Mouse (Mus musculus) lung, postnatal 0 days (tissue): ENCODE data around the gene Gnaq. TPM values are rescaled to one million over a fixed set of nuclear protein-coding genes. Genes with fewer than 3 reads are reported as not detected.

ENCODE experiments used
- ATAC-seq: fragments of 200-750 bp; cut with Nextera tagmentation; 2 replicates; pipeline ENCODE4 v1.8.0; 2017; ENCODE audit warnings: moderate library complexity
- DNase-seq: peaks from one replicate; pipeline ENCODE4 v3.0.0-alpha.2; 2016; ENCODE audit warnings: low spot score
- H3K27ac ChIP-seq: fragments of 300-500 bp; sonication (generic); 2 replicates; pipeline ENCODE4 v1.5.1; 2014; ENCODE audit warnings: antibody characterized with exemption, mild to moderate bottlenecking, low read length, mixed read lengths
- H3K27me3 ChIP-seq: fragments of 300-500 bp; sonication (generic); replicated peaks from 2 replicates; pipeline ENCODE4 v1.6.1; 2014; ENCODE audit warnings: low read length, mixed read lengths; ENCODE audit not compliant: insufficient read depth
- H3K36me3 ChIP-seq: fragments of 300-500 bp; sonication (generic); 2 replicates; pipeline ENCODE4 v1.6.1; 2014; ENCODE audit warnings: low read length, mixed read lengths; ENCODE audit not compliant: insufficient read depth
- H3K4me1 ChIP-seq: fragments of 300-500 bp; sonication (generic); 2 replicates; pipeline ENCODE4 v1.6.1; 2014; ENCODE audit warnings: antibody characterized with exemption, low read depth, low read length, mixed read lengths; ENCODE audit not compliant: insufficient read depth
- H3K4me2 ChIP-seq: fragments of 300-500 bp; sonication (generic); replicated peaks from 2 replicates; pipeline ENCODE4 v1.6.1; 2014; ENCODE audit warnings: low read depth, mild to moderate bottlenecking, low read length, moderate library complexity, mixed read lengths
- H3K4me3 ChIP-seq: fragments of 300-500 bp; sonication (generic); 2 replicates; pipeline ENCODE4 v1.5.1; 2014; ENCODE audit warnings: low read depth, low read length
- H3K9ac ChIP-seq: fragments of 300-500 bp; sonication (generic); replicated peaks from 2 replicates; pipeline ENCODE4 v1.6.1; 2014; ENCODE audit warnings: low read depth, mild to moderate bottlenecking
- H3K9me3 ChIP-seq: fragments of 300-500 bp; sonication (generic); 2 replicates; pipeline ENCODE4 v1.6.1; 2016; ENCODE audit warnings: low read length, mixed read lengths
- CTCF ChIP-seq: IDR thresholded peaks from 2 replicates; pipeline ENCODE4 v1.5.1; 2016; ENCODE audit warnings: antibody characterized with exemption, mild to moderate bottlenecking
- EP300 ChIP-seq: IDR thresholded peaks from 2 replicates; pipeline ENCODE4 v1.6.1; 2016; ENCODE audit warnings: antibody characterized with exemption, mild to moderate bottlenecking, control low read depth
- WGBS: fragments of 180-500 bp; shearing (Covaris S2); extraction: QIAGEN DNeasy Blood & Tissue Kit; methylation state at CpG from one replicate; pipeline ENCODE4 v1.1.7; 2014; 5-methylcytosine and 5-hydroxymethylcytosine counted together
- polyA plus RNA-seq: library from polyadenylated mRNA; unstranded; fragments of >200 nt; fragmentation: Nextera tagmentation; extraction: Ambion mirVana; gene quantifications from 2 replicates; pipeline ENCODE4 v1.2.1, GENCODE M21; 2015

Gene Gnaq
- polyA plus RNA-seq, 1 experiment from 2014 or later = 27.6 TPM

DNA sequence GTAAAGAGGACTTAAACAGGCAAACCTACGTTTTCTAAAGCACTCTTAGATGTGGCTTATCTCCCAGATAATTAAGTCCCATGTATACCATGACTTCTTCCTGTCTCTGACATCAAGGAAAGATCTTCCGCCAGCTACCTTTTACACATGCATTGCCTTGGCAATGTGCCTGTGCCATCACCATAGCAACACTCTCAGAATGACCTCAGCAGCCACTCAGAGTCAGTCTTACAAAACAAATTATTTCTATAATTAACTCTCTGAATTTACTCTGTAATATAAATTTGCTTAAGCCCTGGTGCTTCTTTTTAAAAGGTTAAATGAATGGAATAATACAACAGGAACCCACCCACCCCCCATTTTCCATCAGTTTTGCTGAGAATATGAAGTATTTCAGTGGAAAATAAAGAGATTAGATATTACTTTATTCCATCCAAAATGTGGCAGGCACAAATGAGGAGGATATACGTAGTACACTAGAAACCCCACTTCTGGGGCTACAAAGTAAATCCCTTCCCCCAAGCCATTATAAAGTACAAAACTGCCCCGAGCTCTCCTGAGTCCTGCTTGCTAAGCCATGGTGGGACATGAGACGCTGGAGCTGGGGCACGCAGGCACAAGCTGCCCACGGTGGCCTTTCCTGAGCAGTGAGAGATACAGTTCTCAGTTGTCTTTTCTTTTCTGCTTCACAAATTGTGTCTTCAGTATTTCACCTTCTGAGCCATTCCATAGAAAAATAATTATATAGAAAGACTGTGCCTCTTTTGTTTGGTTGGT is 195.6 kb downstream of the Gnaq start:
- peak; percentile 52 for ATAC-seq
- H3K27ac ChIP-seq = peak overlapping the region; percentile 16

DNA sequence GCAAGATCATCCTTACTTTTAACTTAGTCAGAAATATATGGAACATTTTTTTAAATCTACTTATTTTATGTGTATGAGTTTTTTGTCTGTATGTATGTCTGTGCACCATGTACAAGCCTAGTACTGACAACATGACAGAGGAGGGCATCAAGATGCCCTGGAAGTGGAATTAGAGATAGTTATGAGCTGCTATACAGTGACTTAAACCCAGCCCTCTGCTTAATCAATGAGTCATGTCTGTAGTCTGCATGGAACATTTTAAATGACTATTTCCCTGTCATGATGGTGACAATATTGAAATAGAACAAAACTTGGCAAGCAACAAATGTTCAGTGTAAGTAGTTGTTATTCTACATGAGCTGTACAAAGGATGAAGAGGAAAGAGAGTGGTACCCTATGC is 196.4 kb downstream of the Gnaq start:
- Histone ChIP-seq H3K4me2 (no peak overlapping the region), H3K27ac (no peak overlapping the region), H3K27me3 (no peaks in the 10 kb centered on the region), H3K4me1 (peaks cover 16% of the 10 kb centered on the region), H3K36me3 (no peaks in the 10 kb centered on the region), H3K4me3 (no peak overlapping the region), H3K9me3 (no peaks in the 10 kb centered on the region), H3K9ac (no peak overlapping the region)
- ATAC-seq = no peak
- TF ChIP-seq CTCF (no peak), EP300 (no peak)
- DNase-seq = no peak

More for the DNA sequence above, 195.6 kb downstream of the Gnaq start:
- Histone ChIP-seq H3K36me3 (no peaks in the 10 kb centered on the region), H3K4me1 (peaks cover 16% of the 10 kb centered on the region), H3K9me3 (no peaks in the 10 kb centered on the region), H3K9ac (no peak overlapping the region), H3K27me3 (no peaks in the 10 kb centered on the region), H3K4me2 (no peak overlapping the region), H3K4me3 (no peak overlapping the region)
- WGBS = 33% methylated on average over 7 of the region's 7 CpGs
- peak; percentile 73 for DNase-seq
- TF ChIP-seq EP300 = 0 out of 2 replicates have a peak, but pooled peaks have one; percentile 34
- TF ChIP-seq CTCF = no peak

DNA sequence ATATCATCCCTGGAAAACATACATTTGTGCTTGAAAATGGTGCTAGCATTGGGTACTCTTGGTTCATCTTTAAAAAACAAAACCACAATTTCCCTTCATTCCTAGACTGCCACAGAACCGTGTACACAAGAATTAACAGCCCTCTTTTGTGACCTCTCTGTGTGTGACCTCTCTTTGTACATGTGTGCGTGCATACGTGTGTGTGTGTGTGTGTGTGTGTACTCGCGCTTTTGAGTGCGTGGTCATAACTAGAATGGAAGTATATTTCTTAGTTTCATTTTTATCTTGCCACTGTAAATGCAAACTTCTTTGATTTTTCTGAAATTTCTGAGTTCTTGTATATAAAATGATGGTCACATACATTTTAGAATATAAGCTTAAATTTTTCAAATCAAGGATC is 197.0 kb downstream of the Gnaq start:
- H3K4me3 ChIP-seq = no peak overlapping the region
- no peak for ATAC-seq
- DNase-seq = no peak
- no peak overlapping the region for H3K27ac ChIP-seq
- H3K4me2 ChIP-seq = no peak overlapping the region
- H3K9ac ChIP-seq = no peak overlapping the region
- H3K36me3 ChIP-seq = no peaks in the 10 kb centered on the region
- 81% methylated on average over 6 of the region's 6 CpGs for WGBS
- H3K4me1 ChIP-seq = peaks cover 16% of the 10 kb centered on the region
- no peak for TF ChIP-seq CTCF
- no peak for TF ChIP-seq EP300
- no peaks in the 10 kb centered on the region for H3K9me3 ChIP-seq
- H3K27me3 ChIP-seq = no peaks in the 10 kb centered on the region

DNA sequence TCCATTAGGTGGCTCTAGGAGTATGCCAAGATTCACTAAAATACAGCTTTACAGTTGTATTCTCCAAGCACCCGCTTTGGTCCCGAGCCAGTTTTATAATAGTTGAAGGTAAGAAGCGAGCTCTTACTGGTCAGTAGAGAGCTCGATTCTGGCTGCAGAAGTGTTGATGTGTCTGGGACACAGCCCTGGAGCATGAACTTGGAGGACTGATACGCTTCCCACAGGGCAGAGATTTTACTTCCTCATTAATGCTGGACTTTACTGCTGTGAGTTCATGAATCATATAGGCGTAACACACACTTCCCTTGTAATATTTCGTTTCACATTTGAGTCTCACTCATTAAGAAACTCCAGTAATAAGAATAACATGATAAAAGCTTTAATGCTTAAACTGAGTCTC is 197.5 kb downstream of the Gnaq start:
- no peak for DNase-seq
- Histone ChIP-seq H3K4me2 (no peak overlapping the region), H3K9ac (no peak overlapping the region), H3K27me3 (no peaks in the 10 kb centered on the region), H3K27ac (no peak overlapping the region), H3K36me3 (peaks cover 4% of the 10 kb centered on the region; the same call in 1 of the 2 replicates), H3K9me3 (no peaks in the 10 kb centered on the region), H3K4me3 (no peak overlapping the region), H3K4me1 (peaks cover 16% of the 10 kb centered on the region)
- 71% methylated on average over 7 of the region's 7 CpGs for WGBS
- ATAC-seq = no peak
- TF ChIP-seq EP300 (no peak), CTCF (no peak)

DNA sequence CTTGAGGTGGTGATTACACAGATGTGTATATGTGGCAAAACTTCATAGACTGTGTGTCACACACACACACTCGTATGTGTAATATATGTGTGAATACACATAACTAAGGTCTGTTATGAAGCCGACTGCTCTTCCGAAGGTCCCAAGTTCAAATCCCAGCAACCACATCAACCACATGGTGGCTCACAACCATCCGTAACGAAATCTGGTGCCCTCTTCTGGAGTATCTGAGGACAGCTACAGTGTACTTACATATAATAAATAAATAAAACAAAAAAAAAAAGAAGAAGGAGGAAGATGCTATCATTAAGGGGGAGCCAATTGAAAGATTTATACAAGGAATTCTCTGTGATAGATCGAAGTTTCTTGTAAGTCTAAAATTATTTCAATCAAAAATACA is 198.4 kb downstream of the Gnaq start:
- 92% methylated on average over 6 of the region's 6 CpGs for WGBS
- H3K9me3 ChIP-seq = no peaks in the 10 kb centered on the region
- H3K4me2 ChIP-seq = no peak overlapping the region
- peaks cover 4% of the 10 kb centered on the region; the same call in 1 of the 2 replicates for H3K36me3 ChIP-seq
- no peak overlapping the region for H3K4me3 ChIP-seq
- H3K27ac ChIP-seq = no peak overlapping the region
- H3K9ac ChIP-seq = no peak overlapping the region
- no peak for TF ChIP-seq EP300
- peak; percentile 45 for TF ChIP-seq CTCF
- H3K27me3 ChIP-seq = no peaks in the 10 kb centered on the region
- H3K4me1 ChIP-seq = peaks cover 13% of the 10 kb centered on the region
- no peak for ATAC-seq
- DNase-seq = no peak

DNA sequence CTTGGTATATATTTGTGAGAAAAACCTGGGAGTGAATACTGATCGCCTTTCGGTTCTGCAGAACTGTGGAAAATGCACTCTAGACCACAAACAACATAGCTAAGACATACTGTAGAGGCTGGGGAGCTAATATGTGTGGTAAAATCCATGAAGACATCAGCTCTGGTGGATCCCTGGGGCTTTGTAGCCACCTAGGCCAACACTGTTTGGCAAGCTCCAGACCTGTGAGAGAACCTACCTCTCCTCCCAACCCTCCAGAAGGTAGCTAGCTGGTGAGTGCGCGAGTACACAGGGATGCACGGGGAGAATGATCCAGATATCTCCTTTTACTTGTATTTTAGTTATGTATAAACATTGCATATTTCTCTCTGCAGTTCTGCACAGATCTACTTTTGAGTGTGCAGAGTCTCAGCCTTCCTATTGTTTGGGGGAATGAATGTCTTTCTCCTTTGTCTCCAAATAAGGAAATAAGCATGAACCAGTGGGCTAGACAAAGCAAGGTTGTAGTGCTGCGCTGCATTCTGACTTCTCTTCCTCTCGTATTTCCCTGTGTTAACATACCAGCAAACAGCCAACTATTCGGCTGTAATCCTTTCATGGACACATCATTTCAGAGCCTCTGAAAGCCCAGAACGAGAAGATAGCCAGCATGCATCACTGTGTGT is 205.4 kb downstream of the Gnaq start:
- Histone ChIP-seq H3K36me3 (peaks cover 4% of the 10 kb centered on the region; the same call in 1 of the 2 replicates), H3K4me3 (no peak overlapping the region), H3K9ac (no peak overlapping the region), H3K4me2 (no peak overlapping the region), H3K27me3 (no peaks in the 10 kb centered on the region), H3K9me3 (no peaks in the 10 kb centered on the region), H3K4me1 (no peaks in the 10 kb centered on the region), H3K27ac (no peak overlapping the region)
- DNase-seq (peak; percentile 31), ATAC-seq (no peak)
- TF ChIP-seq EP300 (no peak), CTCF (no peak)
- WGBS = 64% methylated on average over 9 of the region's 9 CpGs
